ENCODE assay signal across 26 mouse cellular contexts in the genomic region with DNA sequence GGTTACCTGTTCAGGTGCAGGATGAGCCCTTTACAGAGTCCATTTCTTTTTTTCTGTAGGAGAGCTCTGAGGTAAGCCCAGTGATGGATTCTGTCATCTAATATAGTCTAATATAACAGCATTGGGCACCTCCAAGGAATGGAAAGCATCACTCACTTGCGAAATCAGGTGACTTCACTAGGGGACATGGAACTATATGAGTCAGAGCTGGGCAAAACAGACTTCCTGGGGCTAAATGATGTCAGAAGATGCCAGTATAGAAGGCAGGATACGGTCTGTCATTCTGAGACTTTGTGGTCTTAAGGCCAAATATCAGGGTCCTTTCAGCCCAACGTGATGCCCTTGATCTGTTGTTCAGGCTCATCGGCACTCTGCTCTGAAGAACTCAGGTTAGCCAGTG. TPM values are rescaled to one million over a fixed set of nuclear protein-coding genes. Genes with fewer than 3 reads are reported as not detected.
DNase-seq lines count a peak whose midpoint lies in the region; ATAC-seq and TF ChIP-seq lines count a peak whose summit lies in the region.
"Had no signal": no experiment of that assay in that cellular context is flagged by ENCODE, and none has a peak within 500 bp of the region (broad histone marks: within the 10 kb centered on the region; RNA-seq: fewer than 3 reads in every experiment).

No protein-coding gene starts in this region.

- ATAC-seq in Patski: peak; percentile 46
- ATAC-seq: activated CD4-positive, CD25-positive, alpha-beta regulatory T cell, adult 4 months; CD4-positive, CD25-positive, alpha-beta regulatory T cell, adult 4 months had no signal

- dilution Hi-C loops in CH12.LX (cut with MboI; ENCODE audit: extremely low pct_ligation_motif_present, extremely low pct_unique_long_range_greater_than_20kb, low sequenced_read_pairs): no loop called here

- POLR2A ChIA-PET in Patski (lab: Charles Lee): interaction anchor here (0.5 kb wide), 1 partner anchor 515 kb away, joined by 4 read pairs; no protein-coding TSS in a partner anchor

- no peak for TF ChIP-seq RAD21 in CH12.LX (IDR thresholded peaks at IDR 0.05; ENCODE audit: low read depth, low read length)

- H3K9ac ChIP-seq in CH12.LX (ENCODE audit: insufficient read depth, low read depth): no peak overlapping the region

- no peak overlapping the region for H3K4me2 ChIP-seq in CH12.LX (ENCODE audit: insufficient read depth, low read depth, poor library complexity, severe bottlenecking)

- DNase-seq in 416B (ENCODE audit: low read depth): peak; percentile 34
- no peak for DNase-seq in CH12.LX (ENCODE audit: extremely low read depth)
- no peak for DNase-seq in Patski (ENCODE audit: low read depth, low spot score)
- DNase-seq in c-Kit-positive CD71-negative TER-119-negative erythroid progenitor cells, embryonic 14.5 days (ENCODE audit: low read depth): peak; percentile 4
- no peak for DNase-seq in lung, adult 18-20 months
- DNase-seq in ovary, adult 18-20 months (ENCODE audit: low spot score): no peak
- no peak for DNase-seq in layer of hippocampus, postnatal 36 days
- no peak for DNase-seq in kidney, adult 8-10 months
- DNase-seq: adrenal gland, adult 2 months; adrenal gland, adult 8-10 months; adrenal gland, postnatal 10 days; adrenal gland, postnatal 14 days; adrenal gland, postnatal 25 days; adrenal gland, postnatal 36 days; B cell, adult 2 months; cerebellum, adult 11 months; cerebellum, adult 11-12 months; cerebellum, adult 18-20 months; cerebellum, adult 2 months; cerebellum, adult 8-10 months; cerebellum, adult 9-10 months had no signal

- H3K9me3 ChIP-seq in CH12.LX (replicated peaks; ENCODE audit: low read length): no peaks in the 10 kb centered on the region

- H3K4me3 ChIP-seq in CH12.LX (replicated peaks in 1 of 3; ENCODE audit: low read depth in 2 of 3, low read length in 2 of 3, poor library complexity in 1 of 3): no peak overlapping the region

- H3K36me3 ChIP-seq in CH12.LX (replicated peaks in 1 of 2; ENCODE audit: control insufficient read depth in 1 of 2, insufficient read depth in 1 of 2, low read length in 1 of 2): no peaks in the 10 kb centered on the region
- H3K36me3 ChIP-seq: G1E had no signal

- TF ChIP-seq POLR2A in CH12.LX (IDR thresholded peaks at IDR 0.05; ENCODE audit: low read depth, low read length): no peak

- CTCF ChIA-PET in Patski (lab: Charles Lee): interaction anchor here (1.1 to 1.5 kb wide), 3 partner anchors 16 to 31 kb away, joined by 3 to 6 read pairs (median 3); no protein-coding TSS in a partner anchor

- in situ Hi-C loops in CH12.LX (cut with MboI; ENCODE audit: low pct_ligation_motif_present, low pct_unique_long_range_greater_than_20kb, low sequenced_read_pairs): no loop called here
- in situ Hi-C loops in Patski (cut with MboI; ENCODE audit: low pct_unique_long_range_greater_than_20kb): no loop called here

- peaks cover 9 to 26% of the 10 kb centered on the region in 2 experiments for H3K4me1 ChIP-seq in CH12.LX (ENCODE audit: control insufficient read depth in 1 of 2, insufficient read depth in 2 of 2)

- H3K27ac ChIP-seq in CH12.LX (ENCODE audit: insufficient read depth, low read depth): no peak overlapping the region

- H3K27me3 ChIP-seq in CH12.LX (replicated peaks) (no peaks in the 10 kb centered on the region), Patski (no peaks in the 10 kb centered on the region)

- H3K79me2 ChIP-seq in CH12.LX (replicated peaks; ENCODE audit: control insufficient read depth, extremely low read depth, insufficient read depth, poor library complexity, severe bottlenecking): no peaks in the 10 kb centered on the region

- TF ChIP-seq CTCF in CH12.LX (conservative IDR thresholded peaks at IDR 0.05 in 1 of 2, IDR thresholded peaks at IDR 0.05 in 1 of 2; ENCODE audit: low read depth in 2 of 2, low read length in 2 of 2) (no peak), Patski (IDR thresholded peaks at IDR 0.05) (no peak)

- peak; percentile 51; the same call in 1 of the 2 replicates for TF ChIP-seq EP300 in CH12.LX (IDR thresholded peaks at IDR 0.05; ENCODE audit: low read length)

TF ChIP-seq in CH12.LX, 34 proteins besides CTCF, POLR2A, EP300 and RAD21:
- TF ChIP-seq MYC (IDR thresholded peaks at IDR 0.05; ENCODE audit: low read depth, low read length) (no peak), PAX5 (IDR thresholded peaks at IDR 0.05; ENCODE audit: low read length) (no peak), ZC3H11A (IDR thresholded peaks at IDR 0.05; ENCODE audit: low read depth, low read length) (no peak), POLR2AphosphoS2 (IDR thresholded peaks at IDR 0.05; ENCODE audit: low read depth, low read length) (no peak), BHLHE40 (IDR thresholded peaks at IDR 0.05; ENCODE audit: low read depth, low read length) (peak; percentile 76), TBP (conservative IDR thresholded peaks at IDR 0.05; ENCODE audit: low read depth, low read length) (no peak), MAZ (IDR thresholded peaks at IDR 0.05; ENCODE audit: low read depth, low read length) (no peak), ZMIZ1 (IDR thresholded peaks at IDR 0.05; ENCODE audit: low read depth, low read length) (no peak), RCOR1 (conservative IDR thresholded peaks at IDR 0.05; ENCODE audit: low read depth, low read length) (no peak), GABPA (IDR thresholded peaks at IDR 0.05; ENCODE audit: insufficient replicate concordance, low read depth, low read length) (no peak), ETS1 (conservative IDR thresholded peaks at IDR 0.05; ENCODE audit: low read depth, low read length) (peak; percentile 62), MEF2A (IDR thresholded peaks at IDR 0.05; ENCODE audit: borderline replicate concordance, low read depth, low read length) (no peak), ELF1 (IDR thresholded peaks at IDR 0.05; ENCODE audit: low read depth, low read length) (no peak), SIN3A (IDR thresholded peaks at IDR 0.05; ENCODE audit: low read length) (no peak), E2F4 (IDR thresholded peaks at IDR 0.05; ENCODE audit: insufficient replicate concordance, low read depth, low read length) (no peak), TCF12 (IDR thresholded peaks at IDR 0.05; ENCODE audit: low read depth, low read length) (no peak), ZKSCAN1 (IDR thresholded peaks at IDR 0.05; ENCODE audit: borderline replicate concordance, low read depth, low read length) (no peak), IRF4 (IDR thresholded peaks at IDR 0.05; ENCODE audit: low read depth, low read length) (0 out of 2 replicates have a peak, but pooled peaks have one; percentile 32), KAT2A (IDR thresholded peaks at IDR 0.05; ENCODE audit: insufficient replicate concordance, low read length) (no peak), CHD1 (IDR thresholded peaks at IDR 0.05; ENCODE audit: low read depth, low read length) (no peak), JUN (IDR thresholded peaks at IDR 0.05; ENCODE audit: insufficient read depth, low read depth, low read length) (peak; percentile 42; the same call in 1 of the 2 replicates)

RNA-seq across cellular contexts. Expression of gene Dclk3, which starts 35.7 kb away (rescaled TPM):
- total RNA-seq in CH12.LX (2012; rRNA removed): 0.59 and 1.1 TPM in 2 replicates
- 0.12 and 0.17 TPM in 2 replicates for total RNA-seq in CH12.LX (2014; rRNA removed)
- 0.26 and 0.33 TPM in 2 replicates for polyA plus RNA-seq in CH12.LX (2012; ENCODE audit: insufficient read length, low read depth)
- 48.7 TPM for polyA plus RNA-seq in Patski (2021)
- total RNA-seq in layer of hippocampus, postnatal 36 days (2021): 10 to 100 TPM; 16.0 to 16.5 TPM
- total RNA-seq: MEL had no signal
- polyA plus RNA-seq: activated CD4-positive, CD25-positive, alpha-beta regulatory T cell, adult 4 months; C2C12; CD4-positive, CD25-positive, alpha-beta regulatory T cell, adult 4 months; G1E had no signal

Comparison
In these comparisons a context has a peak if more than half of its experiments do, and no peak if none do; other contexts are left out.
1. DNase-seq: peak in 416B (single experiment) and c-Kit-positive CD71-negative TER-119-negative erythroid progenitor cells, embryonic 14.5 days (single experiment); none in CH12.LX (single experiment), Patski (single experiment), lung, adult 18-20 months (0 of 2), ovary, adult 18-20 months (single experiment), layer of hippocampus, postnatal 36 days (0 of 2) and kidney, adult 8-10 months (0 of 2).
2. RNA of gene Dclk3, which starts 35.7 kb away (total RNA-seq): 16.0 to 16.5 TPM in layer of hippocampus, postnatal 36 days; 0.12 to 1.1 TPM in CH12.LX; every median in the first group is over 4 times any median in the second.